Mouse (Mus musculus) CD4-positive, CD25-positive, alpha-beta regulatory T cell (primary cell): ENCODE data around the gene Aprt. TPM values are rescaled to one million over a fixed set of nuclear protein-coding genes. Genes with fewer than 3 reads are reported as not detected.

Experiments used
- polyA plus RNA-seq: library from polyadenylated mRNA; unstranded; fragments of 100-300 nt; shearing (Covaris generic); gene quantifications from one replicate; pipeline ENCODE4 v1.2.1, GENCODE M21; 2017

The Aprt gene
- 192 TPM for polyA plus RNA-seq

DNA sequence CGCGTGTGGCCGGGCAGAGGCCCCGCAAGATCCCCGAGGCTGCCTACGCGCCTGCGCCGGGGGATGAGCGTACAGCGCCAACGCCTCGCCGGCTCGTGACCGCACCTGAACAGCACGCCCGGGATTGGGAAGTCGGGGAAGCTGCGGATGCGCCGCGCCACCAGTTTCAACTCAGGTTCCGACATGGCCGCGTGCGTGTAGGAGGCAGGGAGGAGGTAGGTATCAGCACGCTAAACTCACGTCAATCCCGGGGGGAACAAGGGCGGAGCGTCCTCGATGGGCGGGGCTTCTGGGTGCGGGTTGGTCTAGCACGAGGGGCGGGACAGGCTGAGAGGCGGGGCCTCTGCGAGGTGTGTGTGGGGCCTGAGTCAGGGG lies at the start of gene Aprt:
TSS of gene Aprt (minus strand) at position 262 of the 375 bp plus-strand sequence.

DNA sequence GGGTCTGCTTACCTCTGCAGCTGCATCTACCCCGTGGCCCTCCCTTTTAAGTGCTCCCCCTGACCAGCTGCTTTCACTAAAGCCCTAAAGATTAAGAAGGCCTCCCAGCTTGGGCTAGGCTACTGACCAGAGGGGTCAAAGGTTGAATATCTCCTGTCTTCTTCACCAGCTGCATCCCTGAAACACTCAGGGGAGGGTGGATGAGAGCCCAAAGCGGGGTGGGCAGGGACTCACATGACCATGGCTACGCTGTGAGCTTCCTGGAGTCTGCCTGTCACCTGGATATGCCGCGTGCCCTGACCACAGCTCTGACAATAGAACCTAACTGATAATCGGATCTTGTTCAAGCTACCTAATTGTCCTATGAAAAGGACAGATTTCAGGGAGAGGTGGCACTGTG lies 46.0 kb upstream of the Aprt start, which contains the start of gene Pabpn1l:
TSS of gene Pabpn1l (minus strand) at position 13 of the 400 bp plus-strand sequence.

DNA sequence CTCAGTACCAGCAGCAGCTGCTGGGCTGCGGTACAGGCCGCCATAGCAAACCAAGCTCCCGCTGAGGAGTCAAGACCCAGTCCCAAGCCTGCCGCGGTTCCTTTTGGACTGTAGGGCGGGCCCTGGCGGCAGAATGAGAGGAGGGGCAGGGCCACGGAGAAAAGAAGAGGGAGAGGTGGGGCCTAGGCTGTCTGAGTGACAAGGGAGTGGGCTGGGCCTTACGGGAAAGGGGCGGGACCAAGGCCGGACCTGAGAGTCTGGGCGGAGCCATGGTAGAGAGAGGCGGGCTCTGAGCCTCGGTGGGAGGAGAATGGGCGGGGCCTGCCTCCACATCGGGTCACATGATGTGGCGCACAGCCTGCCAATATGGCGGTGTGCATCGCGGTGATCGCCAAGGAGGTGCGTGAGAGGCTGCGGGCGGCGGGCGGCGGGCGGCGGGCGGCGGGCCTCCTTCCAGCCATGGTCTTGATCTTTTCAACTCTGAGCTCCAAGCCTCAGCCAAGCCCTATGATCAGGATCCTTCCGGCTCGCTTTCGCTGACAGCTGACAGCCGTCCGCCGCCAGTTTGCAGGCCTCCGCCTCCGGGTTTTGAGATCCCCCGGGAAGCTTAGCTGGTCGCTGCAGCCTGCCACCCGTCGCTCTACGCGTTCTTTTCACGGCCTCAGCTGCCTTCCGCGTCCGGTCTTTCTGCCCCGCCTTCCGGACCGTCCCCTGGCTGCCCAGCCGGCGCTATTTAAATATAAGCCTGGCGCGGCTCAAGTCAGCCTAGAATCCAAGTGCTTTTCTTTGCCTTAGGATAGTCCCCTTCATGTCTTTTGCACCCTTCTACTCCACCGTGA lies 34.8 kb upstream of the Aprt start, which contains the start of the genes Galns and Trappc2l:
TSS of gene Galns (minus strand) at position 169 of the 839 bp plus-strand sequence.
TSS of gene Trappc2l (plus strand) at position 346 of the 839 bp plus-strand sequence.

DNA sequence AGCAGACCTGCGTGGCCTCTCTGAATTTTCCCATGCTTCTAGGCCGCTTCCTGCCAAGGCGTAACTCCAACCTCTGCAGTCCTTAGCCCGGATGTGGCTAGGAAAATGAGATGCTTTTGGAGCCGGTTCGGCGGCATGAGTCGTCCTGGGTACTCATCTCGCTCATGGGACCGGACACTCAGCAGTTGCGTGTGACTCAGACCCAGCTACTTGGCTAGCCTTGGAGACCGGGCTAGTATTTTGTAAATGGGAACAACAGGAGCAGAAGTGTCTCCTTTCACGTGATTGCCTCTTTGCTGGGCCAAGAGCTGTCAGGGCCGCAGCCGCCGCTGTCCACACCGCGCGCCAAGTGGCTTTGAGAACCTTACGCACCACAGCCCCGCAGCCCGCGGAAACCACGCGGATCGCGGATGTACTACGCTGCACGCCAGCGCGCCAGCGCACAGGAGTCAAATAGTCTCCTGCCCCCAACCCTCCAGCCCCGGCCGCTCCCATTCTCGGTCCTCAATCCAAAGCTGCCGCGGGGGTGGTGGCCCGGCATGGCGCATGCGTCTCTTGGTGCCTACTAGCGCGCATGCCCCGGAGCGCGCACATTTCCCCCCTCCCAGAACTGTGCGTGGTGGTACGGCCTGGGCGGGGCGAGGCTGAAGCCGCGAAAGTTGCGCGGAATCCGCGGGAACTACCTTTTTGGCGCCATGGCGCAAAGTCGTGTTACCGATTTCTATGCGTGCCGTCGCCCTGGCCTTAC lies 9.2 kb downstream of the Aprt start, which contains the start of gene Cdt1:
TSS of gene Cdt1 (plus strand) at position 655 of the 748 bp plus-strand sequence.

DNA sequence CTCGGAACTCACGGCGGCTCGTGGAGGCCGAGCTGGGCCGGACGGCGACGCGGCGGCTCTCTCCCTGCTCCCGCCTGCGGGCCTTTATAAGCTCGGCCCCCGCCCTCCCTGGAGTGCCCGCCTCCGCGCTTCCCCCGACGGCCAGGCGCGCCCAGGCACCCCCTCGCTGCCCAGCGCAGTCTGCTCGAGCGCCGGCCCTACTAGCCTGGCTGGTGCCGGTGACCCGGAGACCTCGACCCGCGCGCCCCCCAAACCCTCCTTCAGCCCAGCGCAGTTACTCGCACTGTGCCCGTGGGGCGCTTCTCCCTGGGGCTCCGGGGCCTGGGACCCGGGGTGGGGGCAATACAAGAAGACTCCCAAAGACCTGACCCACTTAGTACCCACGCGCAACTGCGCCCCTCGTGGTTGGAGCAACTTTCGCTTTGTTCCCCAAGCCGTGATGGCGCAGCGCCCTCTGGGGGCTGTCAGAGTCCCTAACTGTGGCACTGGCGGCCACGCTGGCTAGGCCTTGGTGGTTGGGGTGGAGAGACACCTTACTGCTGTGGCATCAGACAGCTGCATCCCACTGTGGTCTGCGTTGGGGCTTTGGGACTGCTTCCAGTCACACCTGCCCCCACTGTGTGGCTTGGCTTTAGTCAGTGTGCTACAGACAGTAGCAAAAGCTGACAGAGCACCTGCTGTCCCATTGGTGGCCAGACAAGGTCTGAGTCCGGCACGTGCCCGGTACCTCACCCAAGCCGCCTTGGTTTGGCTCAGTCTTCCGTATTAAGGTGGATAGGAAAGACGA lies 25.3 kb downstream of the Aprt start, which contains the start of gene Piezo1:
TSS of gene Piezo1 (minus strand) at position 65 of the 787 bp plus-strand sequence.

Other genes with a start within 250 kb of the Aprt start
- gene Trhr2, start 216.2 kb downstream of the Aprt start, polyA plus RNA-seq: not detected
- gene Zc3h18, start 200.3 kb downstream of the Aprt start, polyA plus RNA-seq: 54.4 TPM
- gene Il17c, start 154.9 kb downstream of the Aprt start, polyA plus RNA-seq: 0.42 TPM
- 871 TPM for gene Cyba, start 144.0 kb downstream of the Aprt start, polyA plus RNA-seq
- gene Mvd, start 133.5 kb downstream of the Aprt start, polyA plus RNA-seq: 23.9 TPM
- 4.0 TPM for gene Snai3, start 116.2 kb downstream of the Aprt start, polyA plus RNA-seq
- gene Rnf166, start 100.8 kb downstream of the Aprt start, polyA plus RNA-seq: 148 TPM
- 86.8 TPM for gene Ctu2, start 100.8 kb downstream of the Aprt start, polyA plus RNA-seq
- 18.8 TPM for gene Piezo1, start 25.6 kb downstream of the Aprt start, polyA plus RNA-seq
- gene Cdt1, start 8.9 kb downstream of the Aprt start, polyA plus RNA-seq: 24.4 TPM
- 12.3 TPM for gene Galns, start 34.6 kb upstream of the Aprt start, polyA plus RNA-seq
- gene Trappc2l, start 34.7 kb upstream of the Aprt start, polyA plus RNA-seq: 50.3 TPM
- gene Pabpn1l, start 45.8 kb upstream of the Aprt start, polyA plus RNA-seq: not detected
- gene Cbfa2t3, start 122.2 kb upstream of the Aprt start, polyA plus RNA-seq: 0.45 TPM
- gene Acsf3, start 198.6 kb upstream of the Aprt start, polyA plus RNA-seq: 6.9 TPM